Mouse (Mus musculus) stomach, postnatal 0 days (tissue): ENCODE measurements around the gene Mtmr14. TPM values are rescaled to one million over a fixed set of nuclear protein-coding genes. Genes with fewer than 3 reads are reported as not detected.

Source experiments
- ATAC-seq: fragments of 200-750 bp; cut with Nextera tagmentation; 2 replicates; pipeline ENCODE4 v1.8.0; 2017; ENCODE audit not compliant: low FRiP score, low TSS enrichment
- DNase-seq: peaks from one replicate; pipeline ENCODE4 v3.0.0-alpha.2; 2016; ENCODE audit warnings: low spot score
- H3K27ac ChIP-seq: fragments of 300-500 bp; sonication (generic); replicated peaks from 2 replicates; pipeline ENCODE4 v1.5.1; 2014; ENCODE audit warnings: mild to moderate bottlenecking, control low read depth
- H3K27me3 ChIP-seq: fragments of 300-500 bp; sonication (generic); 2 replicates; pipeline ENCODE4 v1.6.1; 2014; ENCODE audit warnings: low read length; ENCODE audit not compliant: control insufficient read depth, insufficient read depth
- H3K36me3 ChIP-seq: fragments of 300-500 bp; sonication (generic); 2 replicates; pipeline ENCODE4 v1.6.1; 2014; ENCODE audit warnings: low read length, mixed read lengths; ENCODE audit not compliant: control insufficient read depth, insufficient read depth
- H3K4me1 ChIP-seq: fragments of 300-500 bp; sonication (generic); replicated peaks from 2 replicates; pipeline ENCODE4 v1.6.1; 2014; ENCODE audit warnings: antibody characterized with exemption; ENCODE audit not compliant: control insufficient read depth, insufficient read depth
- H3K4me2 ChIP-seq: fragments of 300-500 bp; sonication (generic); replicated peaks from 2 replicates; pipeline ENCODE4 v1.6.1; 2014; ENCODE audit warnings: low read depth, mild to moderate bottlenecking, control low read depth, moderate library complexity
- H3K4me3 ChIP-seq: fragments of 300-500 bp; sonication (generic); 2 replicates; pipeline ENCODE4 v1.5.1; 2014; ENCODE audit warnings: low read depth, low read length, control low read depth
- H3K9ac ChIP-seq: fragments of 300-500 bp; sonication (generic); 2 replicates; pipeline ENCODE4 v1.6.1; 2014; ENCODE audit warnings: mild to moderate bottlenecking, low read length, control low read depth, mixed read lengths
- H3K9me3 ChIP-seq: fragments of 300-500 bp; sonication (generic); 2 replicates; pipeline ENCODE4 v1.6.1; 2016; ENCODE audit warnings: low read length; ENCODE audit not compliant: control insufficient read depth
- CTCF ChIP-seq: IDR thresholded peaks from 2 replicates; pipeline ENCODE4 v1.5.1; 2016; ENCODE audit warnings: antibody characterized with exemption, low read depth, mild to moderate bottlenecking, moderate library complexity
- EP300 ChIP-seq: optimal IDR thresholded peaks from 2 replicates; pipeline ENCODE3; 2016; ENCODE audit warnings: antibody characterized with exemption
- WGBS: fragments of 180-500 bp; shearing (Covaris S2); extraction: QIAGEN DNeasy Blood & Tissue Kit; methylation state at CpG from one replicate; pipeline ENCODE4 v1.1.7; 2014; 5-methylcytosine and 5-hydroxymethylcytosine counted together
- polyA plus RNA-seq: library from polyadenylated mRNA; unstranded; fragments of >200 nt; fragmentation: Nextera tagmentation; extraction: Ambion mirVana; gene quantifications from 2 replicates; pipeline ENCODE4 v1.2.1, GENCODE M21; 2015

The Mtmr14 gene
- polyA plus RNA-seq, 1 experiment from 2014 or later, result 20.3 TPM

DNA sequence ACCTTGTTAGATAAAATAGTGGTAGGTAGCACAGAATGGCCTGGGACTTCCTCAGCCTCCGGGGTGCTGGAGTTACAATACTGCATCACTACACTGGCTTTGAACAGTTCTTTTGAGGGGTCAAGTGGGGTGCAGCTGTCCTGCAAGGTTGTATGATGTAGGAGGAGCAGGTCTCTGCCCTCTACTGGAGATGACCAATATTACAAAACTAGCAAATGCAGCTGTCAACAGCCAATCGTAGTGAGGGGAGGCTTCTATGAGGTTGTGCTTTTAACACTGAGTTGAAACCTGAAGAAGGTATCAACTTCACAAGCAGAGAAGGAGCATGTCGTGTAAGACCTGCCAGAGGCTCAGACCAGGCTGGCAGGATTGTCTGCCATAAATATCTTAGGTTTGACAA is 64.6 kb downstream of the Mtmr14 start:
- 0 out of 2 replicates have a peak, but pooled peaks cover 3% of the 10 kb centered on the region for H3K4me1 ChIP-seq
- no peak overlapping the region for H3K4me3 ChIP-seq
- ATAC-seq, result no peak
- no peak overlapping the region for H3K4me2 ChIP-seq
- no peak for DNase-seq
- H3K36me3 ChIP-seq, result no peaks in the 10 kb centered on the region
- 19% methylated on average over 3 of the region's 3 CpGs for WGBS
- no peaks in the 10 kb centered on the region for H3K27me3 ChIP-seq
- TF ChIP-seq EP300 (no peak), CTCF (peak; percentile 72)
- H3K9me3 ChIP-seq, result no peaks in the 10 kb centered on the region
- H3K9ac ChIP-seq, result no peak overlapping the region
- no peak overlapping the region for H3K27ac ChIP-seq

DNA sequence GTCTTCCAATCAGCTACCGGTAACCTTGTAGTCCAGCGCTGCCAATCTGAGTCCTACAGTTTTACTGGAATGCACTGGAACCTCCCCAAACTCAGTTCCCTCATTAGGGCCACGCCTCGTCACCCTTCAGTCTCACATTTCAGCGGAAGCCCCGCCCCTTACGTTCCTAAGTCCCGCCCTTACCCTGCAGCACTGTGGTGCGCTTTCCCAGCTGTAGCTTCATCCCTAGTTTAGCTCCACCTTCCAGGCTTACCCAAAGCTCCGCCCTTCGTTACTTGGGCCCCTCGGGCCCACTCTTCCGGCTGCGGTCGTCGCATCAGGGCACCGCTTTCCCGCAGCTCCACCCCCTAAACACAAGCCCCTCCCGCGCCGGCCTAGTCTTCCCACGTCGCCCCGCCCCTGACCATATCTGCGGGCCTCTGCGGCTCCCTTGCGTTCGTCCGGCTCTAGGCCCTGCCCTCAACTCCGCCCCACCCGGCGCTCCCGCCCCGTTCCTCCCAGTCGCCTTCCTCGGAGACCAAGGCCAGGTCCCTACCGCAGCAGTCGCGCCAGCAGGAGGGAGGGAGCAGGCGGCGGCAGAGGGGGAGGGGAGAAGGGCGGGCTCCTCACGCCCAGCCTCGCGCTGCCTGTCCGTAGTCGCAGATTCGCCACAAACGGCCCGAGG is 68.8 kb downstream of the Mtmr14 start:
- ATAC-seq (peak; percentile 98), DNase-seq (peak; percentile 100)
- Histone ChIP-seq H3K4me2 (peak overlapping the region; percentile 87), H3K36me3 (0 out of 2 replicates have a peak, but pooled peaks cover 2% of the 10 kb centered on the region), H3K9ac (peak overlapping the region; percentile 96), H3K4me1 (0 out of 2 replicates have a peak, but pooled peaks cover 3% of the 10 kb centered on the region), H3K27ac (peak overlapping the region; percentile 100), H3K9me3 (no peaks in the 10 kb centered on the region), H3K4me3 (peak overlapping the region; percentile 92), H3K27me3 (no peaks in the 10 kb centered on the region)
- under 1% methylated on average over 49 of the region's 50 CpGs for WGBS
- TF ChIP-seq EP300 (no peak), CTCF (no peak; the same call in none of the 2 replicates)

DNA sequence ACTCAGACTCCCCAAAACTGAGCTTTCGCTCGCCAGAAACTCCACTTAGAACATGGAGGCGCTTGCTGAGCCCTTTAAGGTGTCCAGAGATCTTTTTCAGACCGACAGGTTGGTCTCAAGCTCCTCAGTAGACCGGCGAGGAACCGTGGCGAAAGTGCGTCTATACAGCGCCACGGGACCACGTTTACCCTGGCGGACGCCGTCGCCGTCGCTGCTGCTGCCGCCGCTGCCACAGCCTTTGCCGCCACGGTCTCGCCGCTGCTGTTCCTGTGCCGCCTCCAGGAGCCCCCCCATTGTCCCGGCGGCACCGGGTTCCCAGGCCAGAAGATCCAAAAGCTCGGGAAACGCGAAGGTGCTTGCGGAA is 69.3 kb downstream of the Mtmr14 start, which contains the start of gene Brpf1:
TSS of gene Brpf1 (plus strand) at position 152 of the 364 bp plus-strand sequence.
- ATAC-seq (peak; percentile 54), DNase-seq (no peak)
- Histone ChIP-seq H3K36me3 (0 out of 2 replicates have a peak, but pooled peaks cover 2% of the 10 kb centered on the region), H3K9ac (peak within 1 kb of the TSS; percentile 96), H3K4me2 (peak within 1 kb of the TSS; percentile 87), H3K27me3 (no peaks in the 10 kb centered on the region), H3K9me3 (no peaks in the 10 kb centered on the region), H3K4me3 (peak within 1 kb of the TSS; percentile 92), H3K27ac (peak within 1 kb of the TSS; percentile 100), H3K4me1 (0 out of 2 replicates have a peak, but pooled peaks cover 3% of the 10 kb centered on the region)
- no peak for TF ChIP-seq EP300
- no peak for TF ChIP-seq CTCF
- 0% methylated on average over 32 of the region's 32 CpGs for WGBS

- Histone ChIP-seq H3K9ac (peak overlapping the region; percentile 96), H3K27ac (peak overlapping the region; percentile 100), H3K4me1 (0 out of 2 replicates have a peak, but pooled peaks cover 3% of the 10 kb centered on the region), H3K4me2 (peak overlapping the region; percentile 87), H3K9me3 (no peaks in the 10 kb centered on the region), H3K36me3 (peaks cover 8% of the 10 kb centered on the region; the same call in 1 of the 2 replicates), H3K27me3 (no peaks in the 10 kb centered on the region), H3K4me3 (peak overlapping the region; percentile 92)
- DNase-seq (peak; percentile 70), ATAC-seq (no peak)
- TF ChIP-seq EP300 (peak; percentile 26), CTCF (no peak)
- WGBS, result under 1% methylated on average over 33 of the region's 34 CpGs
Measured at GRCm38 (mm10) chr6:113307481-113308121, 70.0 kb downstream of the Mtmr14 start.

- peak overlapping the region; percentile 87 for H3K4me2 ChIP-seq
- 30% methylated on average over 5 of the region's 5 CpGs for WGBS
- H3K27ac ChIP-seq, result peak overlapping the region; percentile 100
- no peaks in the 10 kb centered on the region for H3K9me3 ChIP-seq
- DNase-seq (peak; percentile 42), ATAC-seq (no peak)
- peak; percentile 65 for TF ChIP-seq CTCF
- TF ChIP-seq EP300, result no peak
- peak overlapping the region; percentile 96 for H3K9ac ChIP-seq
- H3K36me3 ChIP-seq, result peaks cover 9% of the 10 kb centered on the region; the same call in 1 of the 2 replicates
- 0 out of 2 replicates have a peak, but pooled peaks cover 3% of the 10 kb centered on the region for H3K4me1 ChIP-seq
- H3K4me3 ChIP-seq, result peak overlapping the region; percentile 92
- H3K27me3 ChIP-seq, result no peaks in the 10 kb centered on the region
Measured at GRCm38 (mm10) chr6:113308141-113308540, 70.5 kb downstream of the Mtmr14 start.

DNA sequence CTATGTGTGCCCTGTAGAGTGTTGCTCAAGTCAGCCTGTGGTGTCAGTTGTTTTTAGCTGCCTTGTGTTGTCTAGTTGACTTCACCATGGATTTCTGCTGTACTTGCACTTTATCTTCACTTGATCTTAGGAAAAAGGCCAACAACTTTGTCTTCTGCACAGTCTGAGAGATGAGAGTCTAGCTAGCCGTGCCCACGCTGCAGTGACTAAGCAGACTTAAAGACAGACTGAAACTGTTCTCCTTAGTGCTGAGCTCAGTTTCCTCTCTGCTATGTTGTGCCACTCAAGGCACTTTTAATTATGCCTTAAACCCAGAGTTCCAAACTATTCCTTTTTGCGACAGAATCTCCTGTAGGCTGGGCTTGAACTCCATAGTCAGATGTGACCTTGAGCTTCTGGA is 78.3 kb downstream of the Mtmr14 start:
- no peak overlapping the region for H3K27ac ChIP-seq
- H3K4me1 ChIP-seq, result no peaks in the 10 kb centered on the region
- no peak overlapping the region for H3K4me3 ChIP-seq
- no peak for ATAC-seq
- no peak overlapping the region for H3K4me2 ChIP-seq
- 94% methylated on average over 3 of the region's 3 CpGs for WGBS
- H3K36me3 ChIP-seq, result peaks cover 44% of the 10 kb centered on the region
- no peak for TF ChIP-seq CTCF
- TF ChIP-seq EP300, result no peak
- no peaks in the 10 kb centered on the region for H3K9me3 ChIP-seq
- H3K9ac ChIP-seq, result no peak overlapping the region
- DNase-seq, result no peak
- H3K27me3 ChIP-seq, result no peaks in the 10 kb centered on the region
